Mouse (Mus musculus) adrenal gland, postnatal 14 days (tissue): Measurements from ENCODE around the gene Gm21860. TPM values are rescaled to one million over a fixed set of nuclear protein-coding genes. Genes with fewer than 3 reads are reported as not detected.

Source experiments
- total RNA-seq: library from RNA; stranded (reverse); gene quantifications from 2 replicates; pipeline ENCODE4 v1.2.3, GENCODE M21; 2021

Gm21860 gene
- total RNA-seq, 1 experiment from 2014 or later = not detected

Other genes starting within 250 kb of the Gm21860 start
- not detected in 2 replicates for gene Gm47283, start 29.9 kb upstream of the Gm21860 start, total RNA-seq
- not detected in 2 replicates for gene Gm21748, start 84.4 kb upstream of the Gm21860 start, total RNA-seq